Mouse (Mus musculus): ENCODE data around the gene Tmem185b.

- TF ChIP-seq CTCF (IDR thresholded peaks at IDR 0.05; ENCODE audit: extremely low read depth, insufficient read depth, insufficient read length, insufficient replicate concordance) (no peak), POLR2A (IDR thresholded peaks at IDR 0.05; ENCODE audit: low read depth, low read length) (no peak)
Observed at GRCm38 (mm10) chr1:119484457-119484856, 41.5 kb upstream of the Tmem185b start.
